ENCODE assay signal across 9 mouse cellular contexts in the genomic region with DNA sequence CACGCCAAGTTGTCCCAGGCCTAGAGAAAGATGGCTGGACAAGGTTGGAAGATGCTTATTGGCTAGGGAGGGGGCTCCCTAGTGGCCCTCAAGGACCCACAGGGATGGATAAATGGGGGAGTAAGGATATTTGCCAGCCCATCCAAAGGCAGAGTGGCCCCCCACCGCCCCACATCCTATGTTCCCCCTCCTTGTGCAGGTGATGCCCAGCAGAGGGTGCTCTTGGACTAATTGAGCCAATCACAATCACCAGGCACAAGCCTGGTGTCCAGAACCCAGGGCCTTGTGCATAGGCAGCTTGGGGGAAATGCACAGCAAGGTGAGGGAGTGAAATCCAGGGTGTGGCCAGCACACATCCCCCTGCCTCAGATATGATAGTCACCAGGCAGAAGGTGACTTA. TPM values are rescaled to one million over a fixed set of nuclear protein-coding genes. Genes with fewer than 3 reads are reported as not detected.
DNase-seq lines count a peak whose midpoint lies in the region; ATAC-seq and TF ChIP-seq lines count a peak whose summit lies in the region.
"Had no signal": no experiment of that assay in that cellular context is flagged by ENCODE, and none has a peak within 500 bp of the region (broad histone marks: within the 10 kb centered on the region; RNA-seq: fewer than 3 reads in every experiment).

No protein-coding gene starts in this region.

- WGBS in heart, embryonic 14.5 days, result 42% methylated on average over 2 of the region's 2 CpGs
- WGBS in liver, adult 2 months, result 60% methylated on average over 2 of the region's 2 CpGs
- WGBS in neural tube, embryonic 13.5 days, result 24% methylated on average over 2 of the region's 2 CpGs

- H3K9ac ChIP-seq in heart, embryonic 14.5 days (ENCODE audit: low read length), result no peak overlapping the region
- no peak overlapping the region for H3K9ac ChIP-seq in liver, adult 2 months (ENCODE audit: low read depth, low read length)
- H3K9ac ChIP-seq in neural tube, embryonic 13.5 days, result peak overlapping the region; percentile 90
- H3K9ac ChIP-seq: liver, embryonic 15.5 days had no signal

- no peaks in the 10 kb centered on the region for H3K79me2 ChIP-seq in liver, adult 2 months (ENCODE audit: control insufficient read depth, insufficient read depth, low read length)

- no peaks in the 10 kb centered on the region for H3K9me3 ChIP-seq in heart, embryonic 14.5 days (ENCODE audit: control insufficient read depth, low read length)
- H3K9me3 ChIP-seq in neural tube, embryonic 13.5 days, result no peaks in the 10 kb centered on the region
- H3K9me3 ChIP-seq: liver, embryonic 15.5 days had no signal

- H3K4me2 ChIP-seq in heart, embryonic 14.5 days (ENCODE audit: low read length), result peak overlapping the region; percentile 70; the same call in 1 of the 2 replicates
- H3K4me2 ChIP-seq in neural tube, embryonic 13.5 days, result peak overlapping the region; percentile 85
- H3K4me2 ChIP-seq: liver, embryonic 15.5 days had no signal

- H3K27ac ChIP-seq in heart, embryonic 14.5 days (replicated peaks in 1 of 2; ENCODE audit: control insufficient read depth in 1 of 2, insufficient read depth in 1 of 2, low read depth in 2 of 2, low read length in 2 of 2), result no peak overlapping the region
- H3K27ac ChIP-seq in liver, adult 2 months (replicated peaks; ENCODE audit: insufficient read depth, low read depth, low read length), result no peak overlapping the region
- H3K27ac ChIP-seq in neural tube, embryonic 13.5 days (replicated peaks), result peak overlapping the region; percentile 96
- H3K27ac ChIP-seq: liver, embryonic 15.5 days had no signal

- H3K27me3 ChIP-seq in heart, embryonic 14.5 days (ENCODE audit: control insufficient read depth, insufficient read depth, low read length), result no peaks in the 10 kb centered on the region; the same call in 1 of the 2 replicates
- no peaks in the 10 kb centered on the region for H3K27me3 ChIP-seq in liver, adult 2 months (ENCODE audit: control insufficient read depth, insufficient read depth, low read length)
- no peaks in the 10 kb centered on the region for H3K27me3 ChIP-seq in neural tube, embryonic 13.5 days

- H3K4me3 ChIP-seq in heart, embryonic 14.5 days (ENCODE audit: control insufficient read depth in 1 of 2, insufficient read depth in 1 of 2, low read depth in 1 of 2, low read length in 2 of 2), result no peak overlapping the region
- H3K4me3 ChIP-seq in liver, adult 2 months (ENCODE audit: insufficient read depth, low read depth, low read length), result no peak overlapping the region
- H3K4me3 ChIP-seq in neural tube, embryonic 13.5 days, result peak overlapping the region; percentile 67
- H3K4me3 ChIP-seq: liver, embryonic 15.5 days had no signal

- H3K4me1 ChIP-seq in heart, embryonic 14.5 days (ENCODE audit: control insufficient read depth in 2 of 2, insufficient read depth in 2 of 2, low read length in 2 of 2), result peaks cover 11 to 13% of the 10 kb centered on the region in 2 experiments; a peak in 3 of 4 replicates
- H3K4me1 ChIP-seq in liver, adult 2 months (ENCODE audit: control insufficient read depth, insufficient read depth, low read length), result no peaks in the 10 kb centered on the region
- H3K4me1 ChIP-seq in neural tube, embryonic 13.5 days (replicated peaks), result peaks cover 46% of the 10 kb centered on the region

- TF ChIP-seq POLR2A in liver, adult 2 months (IDR thresholded peaks at IDR 0.05; ENCODE audit: extremely low read depth, insufficient read depth, low read length), result no peak

- DNase-seq in kidney, adult 18-20 months, result peak; percentile 51
- no peak for DNase-seq in kidney, postnatal 14 days
- DNase-seq in ES-CJ7 (ENCODE audit: low read depth, low spot score), result peak; percentile 63
- DNase-seq in cerebellum, postnatal 14 days, result peak; percentile 78 to 85
- DNase-seq in liver, adult 2 months (ENCODE audit: extremely low read depth, low read depth, low spot score), result no peak
- no peak for DNase-seq in ovary, postnatal 10 days (ENCODE audit: low spot score)

- no peak for ATAC-seq in heart, embryonic 14.5 days (ENCODE audit: insufficient number of reproducible peaks, insufficient read depth, low FRiP score, low read depth)
- peak; percentile 22; the same call in 1 of the 2 replicates for ATAC-seq in neural tube, embryonic 13.5 days (ENCODE audit: low read depth)

- no peaks in the 10 kb centered on the region for H3K36me3 ChIP-seq in heart, embryonic 14.5 days (ENCODE audit: control insufficient read depth, insufficient read depth, low read length)
- no peaks in the 10 kb centered on the region for H3K36me3 ChIP-seq in liver, adult 2 months (ENCODE audit: control insufficient read depth, insufficient read depth, low read length)
- peaks cover 13% of the 10 kb centered on the region for H3K36me3 ChIP-seq in neural tube, embryonic 13.5 days
- H3K36me3 ChIP-seq: liver, embryonic 15.5 days had no signal

- peak; percentile 74 for TF ChIP-seq CTCF in liver, adult 2 months (IDR thresholded peaks at IDR 0.05; ENCODE audit: low read depth, low read length)

RNA-seq across cellular contexts. Expression of gene Csdc2, which starts 1.7 kb away (rescaled TPM):
- 5.5 and 6.7 TPM in 2 replicates for polyA plus RNA-seq in heart, embryonic 14.5 days (2014; fragmentation: Nextera tagmentation; extraction: Ambion mirVana)
- total RNA-seq in liver, adult 2 months (2014; rRNA removed), result 0.09 and 0.13 TPM in 2 replicates
- polyA plus RNA-seq in liver, adult 2 months (2012; rRNA removed), result 0.35 and 0.80 TPM in 2 replicates
- polyA plus RNA-seq in neural tube, embryonic 13.5 days (2015; fragmentation: Nextera tagmentation; extraction: Ambion mirVana), result 117 and 127 TPM in 2 replicates

RNA-seq across cellular contexts. Expression of gene Polr3h, which starts 12.2 kb away (rescaled TPM):
- polyA plus RNA-seq in heart, embryonic 14.5 days (2014; fragmentation: Nextera tagmentation; extraction: Ambion mirVana), result 154 and 156 TPM in 2 replicates
- 6.4 and 7.3 TPM in 2 replicates for total RNA-seq in liver, adult 2 months (2014; rRNA removed)
- polyA plus RNA-seq in liver, adult 2 months (2012; rRNA removed), result 6.8 and 8.3 TPM in 2 replicates
- polyA plus RNA-seq in neural tube, embryonic 13.5 days (2015; fragmentation: Nextera tagmentation; extraction: Ambion mirVana), result 78.6 and 80.6 TPM in 2 replicates

RNA-seq across cellular contexts. Expression of gene Pmm1, which starts 22.5 kb away (rescaled TPM):
- polyA plus RNA-seq in heart, embryonic 14.5 days (2014; fragmentation: Nextera tagmentation; extraction: Ambion mirVana), result 18.3 and 19.7 TPM in 2 replicates
- 3.6 and 3.7 TPM in 2 replicates for total RNA-seq in liver, adult 2 months (2014; rRNA removed)
- polyA plus RNA-seq in liver, adult 2 months (2012; rRNA removed), result 4.9 and 6.8 TPM in 2 replicates
- polyA plus RNA-seq in neural tube, embryonic 13.5 days (2015; fragmentation: Nextera tagmentation; extraction: Ambion mirVana), result 62.2 and 75.2 TPM in 2 replicates

RNA-seq across cellular contexts. Expression of gene 1700029P11Rik, which starts 42.1 kb away (rescaled TPM):
- not detected in 2 replicates for polyA plus RNA-seq in heart, embryonic 14.5 days (2014; fragmentation: Nextera tagmentation; extraction: Ambion mirVana)
- total RNA-seq in liver, adult 2 months (2014; rRNA removed), result not detected in 2 replicates
- polyA plus RNA-seq in liver, adult 2 months (2012; rRNA removed), result not detected in 2 replicates
- polyA plus RNA-seq in neural tube, embryonic 13.5 days (2015; fragmentation: Nextera tagmentation; extraction: Ambion mirVana), result not detected in 2 replicates
- polyA plus RNA-seq: liver, embryonic 15.5 days had no signal

RNA-seq across cellular contexts. Expression of gene Xrcc6, which starts 49.4 kb away (rescaled TPM):
- polyA plus RNA-seq in heart, embryonic 14.5 days (2014; fragmentation: Nextera tagmentation; extraction: Ambion mirVana), result 57.7 and 64.1 TPM in 2 replicates
- total RNA-seq in liver, adult 2 months (2014; rRNA removed), result 18.2 and 22.8 TPM in 2 replicates
- polyA plus RNA-seq in liver, adult 2 months (2012; rRNA removed), result 8.5 and 8.9 TPM in 2 replicates
- 45.0 and 46.7 TPM in 2 replicates for polyA plus RNA-seq in neural tube, embryonic 13.5 days (2015; fragmentation: Nextera tagmentation; extraction: Ambion mirVana)

Comparison
In these comparisons a context has a peak if more than half of its experiments do, and no peak if none do; other contexts are left out.
1. DNase-seq: peak in kidney, adult 18-20 months (single experiment), ES-CJ7 (single experiment) and cerebellum, postnatal 14 days (2 of 2); none in kidney, postnatal 14 days (single experiment), liver, adult 2 months (single experiment) and ovary, postnatal 10 days (single experiment).
2. RNA of gene Csdc2, which starts 1.7 kb away (polyA plus RNA-seq): 117 to 127 TPM in neural tube, embryonic 13.5 days; 5.5 to 6.7 TPM in heart, embryonic 14.5 days and 0.35 to 0.80 TPM in liver, adult 2 months; every median in the first group is over 10 times any median in the second.